Mouse (Mus musculus) T-helper 1 cell (primary cell): Measurements from ENCODE around the gene Cc2d2b.

Experiments used
- in situ Hi-C: fragments of 300-600 bp; cut with MboI, MseI; formaldehyde crosslinking; loops from one replicate; pipeline ENCODE4 v1.15.1; 2025; ENCODE audit warnings: high pct_unique_total_duplicates

The Cc2d2b gene

DNA sequence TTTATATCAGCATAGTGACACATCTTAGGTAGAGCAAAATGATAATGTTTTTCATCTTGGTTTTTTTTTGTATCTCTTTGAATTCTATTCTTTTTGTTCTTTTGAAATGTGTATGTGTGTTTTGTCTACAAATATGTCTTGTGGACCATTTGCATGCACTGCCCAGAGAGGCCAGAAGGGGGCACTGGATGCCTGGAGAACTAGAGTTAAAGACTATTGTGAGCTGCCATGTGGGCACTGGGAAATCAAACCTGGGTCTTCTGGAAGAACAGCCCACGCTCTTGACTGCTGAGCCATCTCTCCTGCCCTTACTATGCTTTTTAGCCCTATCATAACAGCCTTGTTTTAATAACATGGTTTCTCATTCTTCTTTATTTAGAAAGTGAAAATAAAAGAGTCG lies 5.8 kb downstream of the Cc2d2b start:
- in situ Hi-C loops, result loop anchor here (5.0 kb wide), 1 partner anchor 253 kb away; no protein-coding TSS in a partner anchor

DNA sequence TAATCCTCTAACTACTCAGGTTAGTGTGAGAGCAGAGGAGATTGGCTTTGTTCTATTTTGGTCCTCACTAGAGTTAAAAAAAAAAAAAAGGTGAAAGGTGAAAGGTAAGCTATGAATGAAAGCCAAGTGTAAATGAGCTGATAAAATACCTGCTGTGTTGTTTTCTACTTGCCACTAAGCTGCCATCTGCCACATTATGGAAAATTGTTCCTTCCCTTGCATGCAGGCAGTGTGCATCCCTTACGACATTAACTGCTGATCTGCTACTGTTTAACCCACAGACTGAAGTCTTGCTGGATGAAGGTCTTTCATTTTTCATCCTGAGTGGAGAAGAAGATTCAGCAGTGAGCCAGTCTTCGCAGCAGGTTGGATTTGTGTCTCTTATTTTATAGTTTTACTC lies 11.5 kb downstream of the Cc2d2b start:
- in situ Hi-C loops, result loop anchor here (5.0 to 10.0 kb wide), 2 partner anchors 77 to 145 kb away; no protein-coding TSS in a partner anchor

GRCm38 (mm10) chr19:40762023-40762759 lies 13.6 kb downstream of the Cc2d2b start:
- in situ Hi-C loops, result loop anchor here (5.0 to 10.0 kb wide), 2 partner anchors 75 to 143 kb away; no protein-coding TSS in a partner anchor

DNA sequence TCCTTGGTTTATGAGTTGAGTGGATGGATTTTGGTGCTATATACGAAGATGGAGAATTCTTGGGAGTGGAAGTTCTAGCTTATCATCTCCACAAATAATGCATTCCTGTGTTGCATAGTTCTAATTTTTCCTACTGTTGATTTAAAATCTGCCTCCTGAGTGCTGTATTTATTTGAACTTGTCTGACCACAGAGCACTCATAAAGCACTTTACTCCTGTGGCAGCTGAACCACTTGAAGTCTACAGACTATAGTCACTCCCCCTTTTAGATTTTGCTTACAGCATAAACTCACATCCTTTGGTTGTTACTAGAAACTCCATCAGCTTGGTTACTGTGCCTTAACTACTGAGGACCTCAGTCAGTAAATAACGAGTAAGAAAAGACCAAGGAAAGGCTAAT lies 18.6 kb downstream of the Cc2d2b start:
- in situ Hi-C loops, result loop anchor here (10.0 kb wide), 1 partner anchor 138 kb away; no protein-coding TSS in a partner anchor

- in situ Hi-C loops, result loop anchor here (10.0 kb wide), 1 partner anchor 135 kb away; no protein-coding TSS in a partner anchor
Observed at GRCm38 (mm10) chr19:40769341-40769770, 20.8 kb downstream of the Cc2d2b start.

DNA sequence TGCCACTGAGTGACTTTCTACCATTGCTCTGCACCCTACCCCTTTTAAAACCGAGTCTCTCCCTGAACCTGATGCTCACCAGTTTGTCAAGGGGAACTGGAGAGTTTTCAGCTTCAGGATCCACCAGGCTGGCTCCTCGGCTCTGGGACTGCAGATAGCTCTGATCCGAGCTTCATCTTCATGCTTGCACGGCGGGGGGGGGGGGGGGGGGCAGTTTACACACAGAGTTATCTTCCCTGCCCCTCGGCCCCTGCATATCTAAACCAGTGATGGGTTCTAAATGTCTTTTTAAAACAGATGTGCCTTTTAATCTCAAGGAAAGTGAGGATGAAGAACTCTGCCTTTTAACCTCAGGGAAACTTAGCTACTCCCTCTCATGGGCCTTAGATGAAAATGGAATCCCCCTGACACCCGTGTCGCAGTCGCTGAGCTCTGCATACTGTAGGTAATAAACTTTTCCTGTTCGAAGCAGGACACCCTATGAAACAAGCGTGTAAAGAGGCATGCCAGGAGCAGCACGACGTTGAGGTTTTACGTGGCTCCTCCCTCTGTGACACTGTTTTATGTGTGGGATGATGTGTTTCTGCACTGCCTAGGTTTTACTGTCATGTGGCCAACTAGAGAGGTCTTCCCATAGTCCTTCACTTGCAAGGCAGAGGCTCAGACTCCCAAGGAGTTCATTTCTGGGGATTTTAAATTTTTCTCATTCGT lies 39.6 kb downstream of the Cc2d2b start:
- in situ Hi-C loops, result no loop called here

DNA sequence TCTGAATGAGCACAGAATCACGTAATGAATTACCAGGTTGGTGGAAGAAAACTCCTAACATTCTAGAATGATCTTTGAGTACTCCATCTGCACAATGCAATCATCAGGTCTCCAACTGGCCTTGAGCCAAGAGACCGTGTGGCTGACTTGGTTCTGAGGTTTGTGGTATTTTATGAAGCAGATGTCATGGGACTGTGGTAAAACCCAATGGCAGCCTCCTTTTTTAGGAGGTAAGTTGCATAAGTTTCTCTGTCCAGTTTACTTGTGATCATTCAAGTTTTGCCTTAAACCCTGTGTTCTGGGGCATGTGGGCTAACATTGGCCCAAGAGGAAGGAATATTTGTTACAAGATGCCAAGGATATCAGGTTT lies 40.1 kb downstream of the Cc2d2b start:
- in situ Hi-C loops, result no loop called here

DNA sequence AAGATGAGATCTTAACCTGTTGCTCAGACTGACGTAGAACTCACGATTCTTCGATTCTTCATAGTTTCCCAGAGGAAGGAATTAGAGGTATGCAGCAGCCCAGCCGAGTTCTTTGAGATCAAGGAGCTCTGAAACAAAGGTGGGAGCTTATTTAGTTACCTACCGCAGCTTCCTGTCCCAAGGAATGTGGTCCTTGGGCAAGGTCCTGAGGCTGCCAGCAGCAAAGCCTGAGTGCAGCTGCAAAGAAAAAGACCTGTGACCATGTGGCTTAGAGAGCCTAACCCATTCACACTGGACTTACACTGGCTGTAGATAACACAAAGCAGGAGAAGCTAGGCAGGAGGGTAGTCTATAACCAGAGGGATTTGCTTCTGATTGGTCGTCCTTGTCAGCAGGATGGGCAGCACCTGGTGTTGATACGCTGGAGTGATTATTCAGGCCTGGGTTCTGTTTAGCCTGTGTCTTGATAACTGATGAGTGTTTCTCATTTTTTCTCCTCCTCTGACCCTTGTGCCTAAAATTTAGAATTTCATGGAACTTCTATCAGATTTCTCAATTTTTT lies 56.7 kb downstream of the Cc2d2b start:
- in situ Hi-C loops, result no loop called here

DNA sequence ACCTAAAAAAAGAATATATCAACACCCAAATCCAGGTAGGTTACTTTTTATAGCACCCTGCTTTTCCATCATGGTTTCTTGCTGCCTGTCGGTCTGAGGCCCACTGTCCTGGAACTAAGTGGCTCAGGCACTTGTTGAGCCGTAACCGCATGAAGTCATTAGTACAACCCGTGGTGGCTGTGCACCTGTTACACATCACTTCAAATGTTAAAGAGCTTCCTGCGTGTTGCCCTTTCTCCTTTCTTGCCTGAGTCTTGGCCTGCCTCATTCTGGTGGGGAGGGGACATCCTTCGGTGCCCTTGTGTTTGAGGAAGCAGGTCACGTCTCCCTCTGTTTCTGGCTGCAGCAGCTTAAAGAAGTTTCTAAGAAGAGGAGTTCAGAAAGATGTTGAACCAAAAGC lies 61.3 kb downstream of the Cc2d2b start:
- in situ Hi-C loops, result no loop called here

DNA sequence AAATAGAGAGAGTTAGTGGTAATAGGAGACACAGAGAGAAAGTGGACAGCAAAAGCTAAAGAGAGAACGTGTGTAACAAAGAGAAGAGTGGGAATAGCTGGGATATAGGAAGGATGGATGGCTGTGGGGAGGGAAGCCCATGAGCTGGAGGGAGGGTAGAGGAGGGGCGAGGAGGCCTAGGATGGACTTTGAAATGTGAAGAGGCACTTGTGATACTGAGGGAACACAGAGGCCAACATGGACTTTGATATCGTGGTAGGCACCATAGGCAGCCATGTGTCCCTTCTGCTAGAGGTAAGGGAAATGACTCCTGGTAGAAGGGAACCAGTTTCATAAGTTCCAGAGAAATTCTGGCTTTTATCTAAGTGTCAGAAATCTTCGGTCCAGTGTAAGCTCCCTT lies 63.3 kb downstream of the Cc2d2b start:
- in situ Hi-C loops, result no loop called here

DNA sequence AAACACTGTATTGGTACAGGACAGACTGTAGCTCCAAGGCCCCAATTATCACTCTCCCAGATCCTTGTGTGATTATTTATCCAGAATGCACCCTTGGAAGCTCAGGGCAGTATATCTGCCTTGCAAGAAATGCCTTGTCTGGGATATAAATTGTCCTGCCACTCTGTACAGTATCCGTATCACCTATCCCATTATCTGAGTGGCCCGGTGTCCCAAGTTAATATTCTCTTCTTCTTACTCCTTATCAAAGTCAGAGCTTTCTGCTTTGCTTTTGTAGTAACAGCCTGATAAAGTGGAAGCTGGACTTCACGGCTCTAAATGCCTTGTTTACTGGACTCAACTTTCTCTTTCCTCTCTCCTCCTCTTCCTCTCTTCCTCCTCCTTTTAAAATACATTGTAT lies 64.2 kb downstream of the Cc2d2b start:
- in situ Hi-C loops, result no loop called here

GRCm38 (mm10) chr19:40813385-40813784 lies 64.8 kb downstream of the Cc2d2b start:
- in situ Hi-C loops, result no loop called here

DNA sequence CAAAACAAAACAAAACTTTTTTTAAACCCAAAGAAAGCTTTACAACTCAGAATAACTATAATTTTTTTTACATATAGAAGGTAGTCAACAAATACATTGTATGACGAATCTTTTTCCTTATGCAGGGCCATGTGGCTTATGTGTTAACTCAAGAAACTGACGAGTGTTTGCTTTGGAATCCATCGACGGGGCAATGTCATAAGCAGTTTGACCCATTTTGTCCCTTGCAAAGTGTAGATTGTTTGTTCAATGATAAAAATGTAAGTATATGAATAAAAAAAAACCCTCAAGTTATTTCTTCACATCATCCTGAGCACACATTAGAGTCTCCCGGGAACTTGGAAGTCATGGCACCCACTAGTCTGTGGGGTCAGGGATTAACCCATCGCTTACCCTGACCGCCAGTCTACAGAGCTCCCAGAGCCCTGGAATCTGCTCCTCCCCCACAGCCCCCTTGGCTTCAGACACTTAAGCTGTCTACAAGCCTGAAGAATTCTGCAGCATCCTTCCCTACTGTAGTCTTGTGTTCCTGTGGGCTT lies 67.2 kb downstream of the Cc2d2b start:
- in situ Hi-C loops, result no loop called here

DNA sequence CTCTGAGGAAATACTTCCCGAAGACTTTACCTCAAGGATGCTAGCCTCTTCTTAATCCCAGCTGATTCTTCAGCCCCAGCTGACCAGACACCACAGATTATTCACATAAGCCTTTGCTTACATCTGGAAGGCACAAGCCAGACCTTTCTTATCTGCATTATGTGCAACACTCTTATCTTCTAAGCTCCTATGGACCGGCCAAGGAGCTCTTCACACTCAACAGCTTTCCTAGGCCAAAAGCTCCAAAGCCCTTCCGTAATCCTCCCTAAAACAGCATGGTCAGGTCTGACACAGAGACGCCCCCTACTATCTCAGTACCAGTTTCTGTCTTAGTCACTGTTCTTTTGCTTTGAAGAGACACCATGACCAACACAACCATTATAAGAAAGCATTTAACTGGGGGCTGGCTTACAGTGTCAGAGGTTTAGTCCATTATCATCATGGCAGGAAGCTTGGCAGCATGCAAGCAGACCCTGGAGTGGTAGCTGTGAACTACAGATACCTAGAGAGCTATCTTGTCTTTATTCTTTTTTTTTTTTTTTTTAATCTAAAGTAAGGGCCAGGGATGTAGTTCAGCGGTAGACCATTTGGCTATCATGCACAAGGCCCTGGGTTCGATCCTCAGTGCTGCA lies 69.5 kb downstream of the Cc2d2b start:
- in situ Hi-C loops, result no loop called here

DNA sequence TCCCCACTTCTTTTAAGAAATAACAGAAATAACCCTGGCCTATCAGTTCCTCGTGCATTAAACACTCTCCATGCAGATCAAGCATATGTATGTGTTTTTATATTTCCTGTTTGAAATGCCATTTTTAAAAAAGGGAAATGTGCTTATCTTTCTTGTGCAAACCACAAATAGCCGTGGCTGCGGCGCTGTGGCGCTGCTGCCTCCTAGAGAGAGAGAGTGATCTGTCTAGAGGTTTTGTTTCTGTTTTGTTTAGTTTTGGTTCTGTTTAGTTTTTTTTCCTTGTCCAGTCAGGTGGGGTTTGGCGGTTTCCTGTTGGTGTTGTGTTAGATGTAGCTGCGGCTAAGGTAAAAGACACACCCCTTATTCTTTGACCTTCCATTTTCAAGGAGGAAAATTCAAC lies 70.2 kb downstream of the Cc2d2b start:
- in situ Hi-C loops, result no loop called here

DNA sequence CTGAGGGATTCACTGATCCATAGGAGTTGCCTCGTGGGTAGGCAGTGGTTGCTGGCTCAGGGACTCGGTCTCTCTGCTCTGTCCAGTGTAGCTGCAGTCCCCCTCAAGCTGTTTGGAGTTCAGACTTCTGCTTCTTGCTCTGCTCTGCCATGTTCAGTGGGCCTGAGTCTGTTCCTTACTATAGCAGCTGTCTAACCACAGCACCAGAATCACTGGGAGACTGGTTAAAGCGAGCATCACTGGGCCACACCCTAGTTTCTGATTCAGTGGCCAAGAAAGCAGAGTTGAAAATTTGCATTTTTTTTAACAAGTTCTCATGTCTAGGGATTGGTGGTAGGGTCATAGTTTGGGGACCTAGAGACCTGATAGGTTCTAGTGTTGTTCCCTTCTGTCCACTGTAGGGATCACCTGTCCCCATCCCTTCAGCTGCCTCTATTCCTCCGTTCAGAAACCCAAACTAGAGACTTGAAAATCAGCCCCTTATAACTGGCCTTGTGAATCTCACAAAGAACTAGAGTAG lies 72.8 kb downstream of the Cc2d2b start:
- in situ Hi-C loops, result no loop called here

DNA sequence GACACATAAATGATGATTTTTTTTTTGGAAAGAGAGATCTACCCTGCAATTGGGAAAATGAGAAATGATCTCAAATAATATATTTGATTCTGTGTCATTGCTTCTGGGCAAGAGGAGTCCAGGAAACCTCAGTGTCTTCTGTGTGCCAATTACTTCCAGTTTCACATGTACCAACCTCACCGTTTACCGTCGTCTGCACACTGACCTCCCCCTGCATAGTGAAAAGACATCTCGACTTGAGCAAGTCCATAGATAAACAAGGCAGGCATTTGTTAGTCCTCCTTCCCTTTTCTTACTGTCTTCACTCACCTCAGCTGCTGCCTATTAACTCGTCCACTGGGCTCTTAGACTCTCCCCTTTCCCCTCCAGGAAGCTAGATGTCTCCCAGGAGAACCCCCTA lies 77.1 kb downstream of the Cc2d2b start:
- in situ Hi-C loops, result no loop called here

GRCm38 (mm10) chr19:40826735-40827134 lies 78.2 kb downstream of the Cc2d2b start:
- in situ Hi-C loops, result no loop called here

GRCm38 (mm10) chr19:40830198-40830597 lies 81.6 kb downstream of the Cc2d2b start:
- in situ Hi-C loops, result no loop called here

DNA sequence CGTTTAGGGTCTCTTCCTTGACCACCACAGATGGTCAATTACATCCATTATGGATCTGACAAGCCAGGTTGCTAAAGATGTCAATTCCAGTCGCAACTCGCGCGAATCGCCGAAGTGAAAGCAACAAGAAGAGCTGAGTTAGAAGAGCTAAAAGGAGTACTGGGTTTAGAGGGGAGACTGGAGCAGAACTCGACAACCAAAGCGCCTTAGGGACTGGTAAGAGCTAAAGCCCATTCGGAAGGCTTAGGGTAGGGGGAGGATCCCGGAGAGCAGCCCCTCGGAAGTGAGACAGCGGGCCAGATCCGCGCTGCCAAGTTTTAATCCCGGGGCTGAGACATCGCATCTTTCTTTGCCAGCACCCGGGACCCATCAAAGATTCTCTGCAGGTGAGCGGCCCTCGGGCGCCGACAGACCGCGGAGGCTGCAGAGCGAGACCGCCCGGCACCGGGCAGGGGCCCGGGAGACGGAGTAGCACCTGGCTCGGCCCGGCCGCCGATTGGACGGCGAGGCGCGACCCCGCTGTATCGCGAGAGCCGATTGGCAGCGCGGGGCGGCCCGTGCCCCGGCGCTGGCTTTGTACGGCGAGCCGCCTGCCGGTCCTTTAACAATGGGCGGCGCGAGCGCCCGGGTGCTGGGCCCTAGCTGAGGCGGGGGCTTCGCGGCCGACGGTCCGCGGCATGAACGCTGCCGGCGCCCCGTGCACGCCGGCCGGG lies 82.3 kb downstream of the Cc2d2b start, which contains the start of gene Ccnj:
Gene Ccnj, plus strand, starts transcription at position 577 of the 713 bp plus-strand sequence.
- in situ Hi-C loops, result no loop called here
